Mouse (Mus musculus): Measurements from ENCODE around the gene Fam19a3. TPM values are rescaled to one million over a fixed set of nuclear protein-coding genes. Genes with fewer than 3 reads are reported as not detected.
A peak's percentile ranks its signal among the peaks of the same experiment; 100 is the strongest.

Gene Fam19a3
- total and polyA plus RNA-seq, 2 experiments from 2014 or later: 0.21 TPM; not detected in 1

DNA sequence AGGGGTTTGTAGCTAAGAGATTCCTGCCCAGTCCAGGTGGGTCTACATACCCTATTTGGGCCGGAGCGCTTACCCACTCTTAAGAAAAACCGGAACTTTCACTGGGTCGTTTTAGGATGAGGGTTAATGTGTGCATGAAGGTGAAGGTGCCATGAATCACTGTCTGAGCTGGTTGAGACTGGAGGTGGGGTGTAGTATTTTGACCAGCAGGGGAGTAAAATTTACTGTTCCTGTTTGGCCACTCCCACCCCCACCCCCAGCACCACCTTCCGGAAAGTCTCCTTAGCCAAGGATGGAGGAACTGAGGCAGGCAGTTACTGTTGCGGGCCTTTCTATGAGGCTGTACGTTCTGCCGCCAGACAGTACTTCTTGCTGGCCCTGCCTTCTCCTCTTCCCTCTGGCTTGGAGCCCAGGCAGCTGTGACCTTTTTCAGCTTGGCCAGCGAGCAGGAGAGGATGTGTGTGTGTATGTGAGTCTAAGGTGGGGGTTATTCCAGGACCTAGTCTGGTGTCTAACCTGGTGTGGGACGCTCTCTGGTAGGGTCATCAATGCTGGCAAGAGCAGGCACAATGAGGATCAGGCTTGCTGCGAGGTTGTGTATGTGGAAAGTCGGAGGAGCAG, 531 bp upstream of the Fam19a3 start:
- WGBS: 19% methylated on average over 12 of the region's 12 CpGs
- no peak overlapping the region for H3K27ac ChIP-seq
- H3K9ac ChIP-seq (replicated peaks; ENCODE audit: low read length): no peak overlapping the region
- H3K27me3 ChIP-seq (ENCODE audit: insufficient read depth, low read length): peaks cover 50% of the 10 kb centered on the region
- no peaks in the 10 kb centered on the region for H3K9me3 ChIP-seq (ENCODE audit: low read length)
- DNase-seq (ENCODE audit: low spot score) (no peak), ATAC-seq (no peak)
- H3K4me1 ChIP-seq (ENCODE audit: insufficient read depth, low read length): peaks cover 5% of the 10 kb centered on the region; the same call in 1 of the 2 replicates
- H3K4me3 ChIP-seq (ENCODE audit: low read length): no peak overlapping the region
- peak overlapping the region; percentile 73 for H3K4me2 ChIP-seq (ENCODE audit: low read depth, low read length)
- TF ChIP-seq CTCF (IDR thresholded peaks at IDR 0.05; ENCODE audit: low read depth): no peak
- H3K36me3 ChIP-seq (ENCODE audit: insufficient read depth, low read length): no peaks in the 10 kb centered on the region

DNA sequence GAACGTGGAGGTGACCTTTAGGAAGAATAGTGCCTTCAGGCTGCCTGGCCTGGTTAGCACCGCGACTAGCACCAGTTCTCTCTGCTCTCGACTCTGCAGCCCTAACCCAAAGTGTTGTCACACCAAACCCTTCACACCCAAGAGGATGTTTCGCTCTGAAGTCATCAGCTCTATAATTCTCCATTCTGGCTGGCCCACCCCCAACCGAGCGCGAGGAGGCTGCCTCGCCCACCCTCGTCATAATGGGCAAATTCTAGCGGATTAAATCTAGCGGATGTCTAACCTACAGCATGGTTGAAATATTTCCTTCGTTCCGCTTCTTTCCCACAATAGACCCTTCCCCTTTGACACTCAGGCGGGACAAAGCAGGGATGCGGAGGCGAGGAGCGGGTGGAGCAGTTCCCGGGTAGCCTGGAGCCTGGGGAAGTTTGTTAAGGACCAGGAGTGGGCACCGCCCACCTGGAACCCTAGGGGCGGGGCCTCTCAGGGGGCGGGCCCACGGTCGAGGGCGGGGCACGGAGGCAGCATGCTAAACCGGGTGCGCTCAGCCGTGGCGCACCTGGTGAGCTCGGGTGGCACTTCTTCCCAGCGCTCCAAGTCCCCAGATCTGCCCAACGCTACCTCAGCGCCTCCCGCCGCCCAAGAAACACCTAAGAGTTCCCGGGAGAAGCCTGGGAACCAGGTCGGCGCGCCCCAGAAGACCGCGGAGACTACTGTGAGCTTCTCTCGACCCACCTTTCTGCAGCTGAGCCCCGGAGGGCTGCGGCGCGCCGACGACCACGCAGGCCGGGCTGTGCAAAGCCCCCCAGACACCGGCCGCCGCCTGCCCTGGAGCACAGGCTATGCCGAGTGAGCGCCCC, 849 bp downstream of the Fam19a3 start, which contains the start of gene Ppm1j:
Ppm1j (plus strand) TSS at position 496 of the 860 bp plus-strand sequence.
- ATAC-seq: peak; percentile 38; the same call in 1 of the 2 replicates
- WGBS: 2% methylated on average over 52 of the region's 56 CpGs

DNA sequence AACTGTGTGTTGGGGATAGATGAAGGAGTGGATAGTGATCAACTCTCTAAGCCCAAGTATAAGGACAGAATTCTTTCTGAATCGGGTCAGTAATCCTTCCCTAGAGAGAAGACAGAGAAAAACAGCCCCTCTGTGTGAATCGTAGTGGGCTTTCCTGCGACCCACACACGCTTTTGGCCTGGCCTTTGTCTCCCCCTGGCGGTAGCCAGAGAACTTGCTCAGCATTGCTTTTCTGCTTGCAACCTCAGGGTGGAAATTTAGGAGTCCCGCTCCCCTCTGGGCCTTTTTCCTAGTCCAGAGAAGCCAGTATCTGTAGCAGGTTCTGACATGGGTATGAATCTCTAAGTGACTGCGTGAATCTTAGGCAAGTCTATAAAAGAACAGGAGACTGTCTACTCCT, 1.7 kb downstream of the Fam19a3 start:
- H3K9me3 ChIP-seq (ENCODE audit: low read length): no peaks in the 10 kb centered on the region
- peak; percentile 94 for TF ChIP-seq CTCF (IDR thresholded peaks at IDR 0.05; ENCODE audit: low read depth)
- H3K36me3 ChIP-seq (ENCODE audit: insufficient read depth, low read length): no peaks in the 10 kb centered on the region
- H3K27ac ChIP-seq: no peak overlapping the region
- peaks cover 5% of the 10 kb centered on the region; the same call in 1 of the 2 replicates for H3K4me1 ChIP-seq (ENCODE audit: insufficient read depth, low read length)
- DNase-seq (ENCODE audit: low spot score) (peak; percentile 87), ATAC-seq (0 out of 2 replicates have a peak, but pooled peaks have one; percentile 30)
- no peak overlapping the region for H3K9ac ChIP-seq (replicated peaks; ENCODE audit: low read length)
- H3K4me3 ChIP-seq (ENCODE audit: low read length): no peak overlapping the region
- peaks cover 56% of the 10 kb centered on the region for H3K27me3 ChIP-seq (ENCODE audit: insufficient read depth, low read length)
- 0% methylated on average over 7 of the region's 7 CpGs for WGBS
- H3K4me2 ChIP-seq (ENCODE audit: low read depth, low read length): no peak overlapping the region

More for the DNA sequence above, 849 bp downstream of the Fam19a3 start, which contains the start of gene Ppm1j:
- Histone ChIP-seq H3K27me3 (ENCODE audit: insufficient read depth, low read length) (peaks cover 58% of the 10 kb centered on the region), H3K9ac (replicated peaks; ENCODE audit: low read length) (peak within 1 kb of the TSS; percentile 39), H3K27ac (no peak within 1 kb of the TSS), H3K9me3 (ENCODE audit: low read length) (no peaks in the 10 kb centered on the region), H3K36me3 (ENCODE audit: insufficient read depth, low read length) (no peaks in the 10 kb centered on the region), H3K4me1 (ENCODE audit: insufficient read depth, low read length) (peaks cover 5% of the 10 kb centered on the region; the same call in 1 of the 2 replicates), H3K4me2 (ENCODE audit: low read depth, low read length) (peak within 1 kb of the TSS; percentile 73), H3K4me3 (ENCODE audit: low read length) (peak within 1 kb of the TSS; percentile 38)
- no peak for TF ChIP-seq CTCF (IDR thresholded peaks at IDR 0.05; ENCODE audit: low read depth)
- no peak for DNase-seq (ENCODE audit: low spot score)

DNA sequence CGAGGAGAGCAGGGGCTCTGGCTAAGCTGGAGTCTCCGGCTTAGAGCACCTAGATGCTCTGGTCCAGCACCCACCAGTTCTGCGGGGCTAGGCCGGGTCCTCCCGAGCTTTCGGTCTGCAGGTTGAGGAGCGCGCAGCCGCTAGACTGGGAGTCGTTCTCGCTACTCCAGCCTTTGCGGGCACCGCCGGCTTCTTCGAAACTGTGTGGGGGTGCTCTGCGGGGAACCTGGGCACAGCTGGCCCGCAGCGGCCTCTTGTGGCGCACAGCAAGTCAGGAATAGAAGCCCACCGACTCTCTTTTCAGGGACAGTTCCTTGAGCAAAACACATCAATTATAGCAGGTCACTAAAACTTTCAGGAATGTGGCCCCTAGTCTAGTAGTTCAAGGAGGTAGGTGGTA, 4.3 kb downstream of the Fam19a3 start:
- Histone ChIP-seq H3K27ac (no peak overlapping the region), H3K4me1 (ENCODE audit: insufficient read depth, low read length) (peaks cover 5% of the 10 kb centered on the region; the same call in 1 of the 2 replicates), H3K36me3 (ENCODE audit: insufficient read depth, low read length) (no peaks in the 10 kb centered on the region), H3K4me2 (ENCODE audit: low read depth, low read length) (peak overlapping the region; percentile 56), H3K4me3 (ENCODE audit: low read length) (peak overlapping the region; percentile 32), H3K27me3 (ENCODE audit: insufficient read depth, low read length) (peaks cover 49% of the 10 kb centered on the region), H3K9me3 (ENCODE audit: low read length) (no peaks in the 10 kb centered on the region), H3K9ac (replicated peaks; ENCODE audit: low read length) (no peak overlapping the region)
- DNase-seq (ENCODE audit: low spot score) (peak; percentile 76), ATAC-seq (no peak)
- 2% methylated on average over 20 of the region's 20 CpGs for WGBS
- TF ChIP-seq CTCF (IDR thresholded peaks at IDR 0.05; ENCODE audit: low read depth): peak; percentile 71

DNA sequence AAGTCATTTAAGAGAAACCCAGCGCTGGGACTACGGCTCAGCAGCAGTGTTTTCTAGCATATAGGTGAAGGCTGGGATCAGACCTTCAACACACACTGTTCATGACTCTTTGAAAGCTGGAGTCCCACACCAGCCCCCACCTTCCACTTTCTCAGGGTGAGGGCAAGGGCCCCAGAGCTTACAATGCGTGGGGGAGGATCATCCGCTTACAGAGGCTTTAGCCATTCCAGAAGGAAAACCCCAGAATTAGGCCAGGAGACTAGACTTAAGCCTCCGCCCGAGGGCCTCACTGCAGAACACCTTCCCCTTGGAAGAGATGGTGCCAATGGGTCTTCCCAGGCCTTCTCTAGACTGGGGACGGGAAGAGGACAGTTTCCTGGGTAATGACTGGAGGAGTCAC, 8.3 kb downstream of the Fam19a3 start:
- peaks cover 21% of the 10 kb centered on the region for H3K27me3 ChIP-seq (ENCODE audit: insufficient read depth, low read length)
- WGBS: 82% methylated on average over 7 of the region's 7 CpGs
- H3K4me3 ChIP-seq (ENCODE audit: low read length): no peak overlapping the region
- TF ChIP-seq CTCF (IDR thresholded peaks at IDR 0.05; ENCODE audit: low read depth): no peak
- no peaks in the 10 kb centered on the region for H3K4me1 ChIP-seq (ENCODE audit: insufficient read depth, low read length)
- no peak for DNase-seq (ENCODE audit: low spot score)
- no peak overlapping the region for H3K27ac ChIP-seq
- no peak overlapping the region for H3K4me2 ChIP-seq (ENCODE audit: low read depth, low read length)
- ATAC-seq: no peak
- H3K9me3 ChIP-seq (ENCODE audit: low read length): no peaks in the 10 kb centered on the region
- H3K36me3 ChIP-seq (ENCODE audit: insufficient read depth, low read length): no peaks in the 10 kb centered on the region
- no peak overlapping the region for H3K9ac ChIP-seq (replicated peaks; ENCODE audit: low read length)

DNA sequence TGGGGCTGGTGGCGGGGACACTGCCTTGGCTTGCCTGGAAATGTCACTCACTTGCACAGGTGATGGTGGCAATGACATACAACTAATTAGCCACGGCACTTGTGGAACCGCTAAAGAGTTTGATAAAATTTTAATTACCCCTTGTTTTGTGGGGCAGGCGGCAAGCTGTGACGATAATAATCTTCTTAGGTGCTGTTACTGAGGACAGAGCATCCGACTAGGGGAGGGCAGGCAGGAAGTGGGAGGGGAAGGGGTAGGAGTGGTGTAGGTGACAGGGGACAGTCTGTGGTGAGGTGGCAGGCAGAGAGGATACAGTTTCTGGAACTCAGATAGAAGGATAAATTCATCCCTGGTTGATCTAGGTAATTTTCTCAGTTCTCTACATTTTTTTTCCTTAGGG, 10.2 kb downstream of the Fam19a3 start:
- ATAC-seq: no peak
- Histone ChIP-seq H3K4me3 (ENCODE audit: low read length) (no peak overlapping the region), H3K27ac (no peak overlapping the region)

More for the DNA sequence above, 10.2 kb downstream of the Fam19a3 start:
- DNase-seq (ENCODE audit: low spot score): no peak
- Histone ChIP-seq H3K36me3 (ENCODE audit: insufficient read depth, low read length) (no peaks in the 10 kb centered on the region), H3K9ac (replicated peaks; ENCODE audit: low read length) (no peak overlapping the region), H3K27me3 (ENCODE audit: insufficient read depth, low read length) (peaks cover 9% of the 10 kb centered on the region), H3K4me2 (ENCODE audit: low read depth, low read length) (no peak overlapping the region), H3K9me3 (ENCODE audit: low read length) (no peaks in the 10 kb centered on the region), H3K4me1 (ENCODE audit: insufficient read depth, low read length) (no peaks in the 10 kb centered on the region)
- TF ChIP-seq CTCF (IDR thresholded peaks at IDR 0.05; ENCODE audit: low read depth): no peak
- WGBS: 70% methylated on average over 6 of the region's 6 CpGs
